Mouse (Mus musculus) large intestine, adult 2 months (tissue): ENCODE measurements around the gene Anks1b. TPM values are rescaled to one million over a fixed set of nuclear protein-coding genes. Genes with fewer than 3 reads are reported as not detected.

ENCODE experiments used
- DNase-seq: peaks from one replicate; pipeline ENCODE4 v3.0.0-alpha.2; 2012; ENCODE audit warnings: low read depth, low spot score
- WGBS: fragments of 180-500 bp; shearing (Covaris S2); methylation state at CpG from one replicate; pipeline ENCODE4 v1.1.7; 2018; 5-methylcytosine and 5-hydroxymethylcytosine counted together
- polyA plus RNA-seq: library from polyadenylated mRNA; depleted of rRNA; stranded (reverse); fragments of >200 nt; gene quantifications from 2 replicates; pipeline ENCODE4 v1.2.3, GENCODE M21; 2012; rRNA removed

Gene Anks1b
- polyA plus RNA-seq, result 0.17 and 0.33 TPM in 2 replicates

DNA sequence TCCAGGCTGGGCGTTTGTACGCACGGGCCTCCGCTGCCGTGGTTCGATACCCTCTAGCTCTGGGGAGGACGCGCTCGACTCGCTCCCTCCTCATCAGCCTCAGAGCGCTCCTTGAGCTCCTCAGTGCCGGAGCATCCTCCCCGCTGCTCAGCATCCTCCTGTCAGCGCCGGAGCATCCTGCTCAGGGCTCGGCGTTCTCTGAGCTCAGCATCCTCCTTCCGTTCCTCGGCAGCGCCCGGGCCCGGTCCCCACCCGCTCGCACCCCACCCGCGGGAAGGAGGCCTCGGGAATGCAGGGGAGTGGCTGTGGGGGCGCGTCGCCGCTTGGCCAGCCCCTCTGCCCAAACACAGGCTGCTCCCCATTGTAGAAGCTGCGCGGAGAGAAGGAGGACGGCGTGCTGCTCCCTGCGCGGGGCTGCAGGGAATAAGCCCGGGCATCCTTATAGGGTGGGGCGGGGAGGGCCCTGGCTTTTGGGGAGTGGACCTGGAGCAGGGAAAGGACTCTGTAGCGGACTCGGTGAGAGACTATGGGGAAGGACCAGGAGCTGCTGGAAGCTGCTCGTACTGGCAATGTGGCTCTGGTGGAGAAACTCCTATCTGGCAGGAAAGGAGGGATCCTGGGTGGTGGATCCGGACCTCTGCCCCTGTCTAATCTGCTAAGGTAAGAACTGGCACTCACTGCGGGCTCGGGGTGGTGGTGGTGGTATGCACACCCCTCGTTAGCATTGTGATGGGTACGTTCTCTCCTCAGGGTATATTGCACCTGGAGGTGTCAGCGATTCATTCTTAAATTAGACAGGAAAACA, at the start of gene Anks1b:
Gene Anks1b (plus strand): TSS at position 364 of the 805 bp plus-strand sequence.
- DNase-seq, result no peak
- WGBS, result 2% methylated on average over 48 of the region's 48 CpGs

DNA sequence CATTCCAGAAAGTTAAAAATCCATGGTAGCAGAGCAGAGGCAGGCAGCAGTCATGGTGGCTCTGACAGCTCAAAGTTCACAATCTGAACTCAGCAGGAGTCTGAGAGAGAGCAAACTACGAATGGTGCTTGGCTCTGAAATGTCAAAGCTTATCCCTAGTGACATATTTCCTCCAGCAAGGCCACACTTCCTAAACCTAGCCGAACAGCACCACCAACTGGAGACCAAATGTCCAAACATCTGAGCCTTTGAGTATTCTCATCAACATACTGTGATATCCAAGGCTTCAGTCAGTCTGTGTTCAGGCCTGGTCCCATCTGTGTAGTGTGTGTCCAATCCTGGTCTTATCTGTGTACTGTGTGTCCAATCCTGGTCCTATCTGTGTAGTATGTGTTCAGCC, 49.4 kb upstream of the Anks1b start:
- DNase-seq, result peak; percentile 2
- WGBS, result 31% methylated on average over 2 of the region's 2 CpGs

DNA sequence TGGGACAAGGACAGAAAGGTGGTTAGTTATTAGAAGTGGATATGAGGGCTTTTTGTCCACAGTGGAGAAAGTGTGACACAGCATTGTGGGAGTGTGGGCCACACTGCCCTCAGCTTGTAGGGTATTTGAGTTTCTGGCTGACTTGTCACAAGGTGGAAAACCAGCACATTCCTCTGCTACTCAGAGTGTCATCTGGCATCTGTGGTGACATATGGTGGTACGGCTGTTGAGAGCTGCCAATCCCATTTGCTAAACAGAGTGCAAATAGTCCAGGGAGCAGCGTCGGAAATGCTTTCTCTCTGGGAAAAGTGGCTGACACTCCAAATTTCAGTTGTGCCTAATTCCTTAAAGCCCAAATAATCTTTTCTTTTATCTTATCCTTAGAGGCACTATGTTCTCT, 46.4 kb upstream of the Anks1b start:
- DNase-seq, result no peak
- 42% methylated on average over 3 of the region's 3 CpGs for WGBS

DNA sequence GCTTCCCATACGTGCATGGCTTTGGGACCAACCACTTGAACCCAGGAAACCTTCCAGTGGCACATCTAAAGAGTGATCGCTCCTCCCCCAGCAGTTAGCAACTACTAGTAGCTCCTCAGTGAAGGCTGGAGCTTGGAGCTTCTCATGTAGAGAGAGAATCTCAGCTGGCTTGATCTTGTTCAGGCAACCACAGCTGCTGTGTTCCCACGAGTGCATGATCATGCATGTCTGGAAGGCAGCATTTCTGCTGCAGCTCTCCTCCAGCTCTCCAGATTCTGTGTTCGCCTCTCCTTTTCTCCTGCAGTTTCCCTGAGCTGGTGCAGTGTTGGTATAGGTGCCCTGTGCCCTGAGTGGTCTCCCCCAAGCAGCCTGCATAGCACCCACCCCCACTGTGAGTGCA, 41.0 kb upstream of the Anks1b start:
- WGBS, result 62% methylated on average over 4 of the region's 4 CpGs
- no peak for DNase-seq

DNA sequence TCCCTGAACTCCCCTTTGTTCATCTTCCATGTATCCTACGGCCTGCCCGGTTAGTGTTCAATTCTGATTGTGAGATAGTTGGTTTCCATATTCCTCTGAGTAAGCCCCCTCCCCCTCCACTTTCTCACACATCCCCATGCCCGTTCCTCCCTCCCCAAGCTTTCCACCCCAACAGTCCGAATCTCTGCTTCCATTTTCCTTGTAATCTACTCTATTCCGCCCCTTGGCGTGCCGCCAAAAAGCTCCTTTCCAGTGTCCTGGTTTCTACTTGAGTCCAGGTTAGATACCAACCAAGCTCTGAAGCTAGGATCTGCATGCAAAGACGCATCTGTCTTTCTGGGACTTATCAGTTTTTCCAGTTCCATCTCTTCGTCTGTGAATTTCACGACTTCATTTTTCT, 40.1 kb upstream of the Anks1b start:
- DNase-seq, result no peak
- WGBS, result 80% methylated on average over 10 of the region's 10 CpGs

DNA sequence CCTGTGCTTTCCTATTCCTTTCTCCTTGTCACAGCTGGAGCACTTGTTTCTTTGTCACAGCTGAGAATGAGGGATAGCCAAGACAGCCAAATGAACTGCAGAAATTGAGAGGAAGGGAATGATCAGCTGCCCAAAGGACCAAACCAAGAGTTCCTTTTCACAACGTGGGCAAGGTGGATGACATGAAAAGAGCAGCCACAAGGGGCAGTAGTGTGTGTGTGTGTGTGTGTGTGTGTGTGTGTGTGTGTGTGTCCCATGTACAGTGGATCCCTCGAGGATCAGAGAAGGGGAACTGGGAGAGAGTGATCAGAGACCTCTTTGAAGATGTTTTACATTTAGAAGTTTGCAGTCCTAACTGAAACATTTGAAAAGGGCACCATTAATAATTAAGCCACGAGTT, 35.8 kb upstream of the Anks1b start:
- no peak for DNase-seq

DNA sequence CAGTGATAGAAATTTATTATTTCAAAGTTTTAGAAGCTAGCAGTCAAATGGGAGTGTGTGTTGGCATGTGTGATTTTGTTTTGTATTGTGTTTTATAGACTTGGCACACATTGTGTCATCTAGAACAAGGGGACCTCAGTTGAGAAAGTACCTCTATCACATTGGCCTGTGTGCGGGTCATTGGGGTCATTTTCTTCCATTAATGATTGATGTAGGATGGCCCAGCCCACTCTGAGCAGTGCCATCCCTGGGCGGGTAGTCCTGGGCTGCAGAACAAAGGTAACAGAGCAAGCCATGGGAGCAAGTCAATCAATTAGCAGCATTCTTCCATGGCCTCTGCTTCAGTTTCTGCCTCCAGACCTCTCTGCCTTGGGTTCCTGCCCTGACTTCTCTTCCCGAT, 34.5 kb upstream of the Anks1b start:
- no peak for DNase-seq
- WGBS, result 57% methylated on average over 3 of the region's 3 CpGs

More for the DNA sequence above, 35.8 kb upstream of the Anks1b start:
- 35% methylated on average over 3 of the region's 3 CpGs for WGBS

DNA sequence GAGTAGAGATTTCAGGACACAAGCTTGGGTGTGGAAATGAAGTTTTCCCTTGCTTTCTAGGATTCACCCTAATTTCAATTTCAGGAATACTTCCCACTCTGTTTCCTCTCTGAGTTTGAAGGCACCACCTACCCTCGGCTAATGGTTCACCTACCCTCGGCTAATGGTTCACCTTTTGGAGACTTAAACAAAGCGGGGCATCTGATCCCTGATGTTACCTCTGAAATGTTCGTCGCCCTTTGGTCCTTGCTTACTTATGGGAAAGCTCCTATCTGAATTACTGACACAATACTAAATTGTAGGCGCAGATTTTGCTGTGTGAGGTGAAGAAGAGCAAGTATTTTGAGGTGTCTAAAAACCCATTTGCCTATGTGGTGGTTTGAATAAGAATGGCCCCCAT, 22.4 kb upstream of the Anks1b start:
- 87% methylated on average over 6 of the region's 6 CpGs for WGBS
- no peak for DNase-seq

DNA sequence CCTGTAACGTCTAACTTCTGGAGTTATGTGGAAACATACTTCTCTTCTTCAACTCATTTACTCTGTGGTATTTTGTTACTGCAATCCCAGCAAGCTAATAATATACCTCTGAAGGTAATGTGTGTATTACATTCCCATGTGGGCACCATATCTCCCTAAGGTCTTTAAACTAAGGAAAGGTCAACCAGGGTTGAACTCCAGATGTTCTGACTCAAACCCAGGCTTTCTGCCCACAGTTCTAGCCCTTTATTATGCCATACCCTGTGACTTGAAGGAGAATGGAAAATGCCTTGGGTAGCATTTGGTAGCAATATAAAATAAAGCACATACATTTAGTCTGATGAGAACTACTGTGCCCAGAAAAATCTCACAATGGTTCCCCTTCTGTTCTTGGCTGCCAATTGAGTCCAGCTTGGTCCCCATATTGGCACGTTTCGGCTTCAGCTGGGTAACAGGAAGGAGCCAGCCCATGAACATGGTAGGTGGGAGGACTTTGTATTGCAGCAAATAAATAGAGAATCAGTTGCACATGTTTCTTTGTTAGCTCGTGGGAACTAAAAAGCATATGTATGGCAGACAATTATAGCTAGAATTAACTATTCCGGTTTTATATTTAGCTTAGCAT, 17.9 kb upstream of the Anks1b start:
- WGBS, result 81% methylated on average over 5 of the region's 5 CpGs
- DNase-seq, result no peak

DNA sequence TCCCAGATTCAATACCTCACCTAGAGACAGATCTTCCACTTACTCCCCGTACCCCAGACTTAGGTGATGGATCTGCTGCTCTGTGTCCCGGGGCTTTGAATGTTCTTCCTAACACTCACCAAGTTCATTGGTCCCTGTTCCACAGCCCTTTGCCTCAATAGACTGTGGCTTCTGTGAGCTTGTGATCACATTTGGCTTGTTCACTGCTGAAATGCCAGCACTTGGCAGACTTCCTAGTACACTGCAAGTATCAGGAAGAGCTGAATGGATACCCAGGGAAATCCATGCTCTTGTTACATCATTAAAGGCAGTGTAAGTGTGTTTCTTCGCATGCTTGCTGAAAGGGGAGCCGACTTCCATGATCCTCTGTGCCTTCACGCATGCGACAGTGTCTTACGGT, 17.0 kb upstream of the Anks1b start:
- DNase-seq, result no peak
- WGBS, result 92% methylated on average over 7 of the region's 7 CpGs

DNA sequence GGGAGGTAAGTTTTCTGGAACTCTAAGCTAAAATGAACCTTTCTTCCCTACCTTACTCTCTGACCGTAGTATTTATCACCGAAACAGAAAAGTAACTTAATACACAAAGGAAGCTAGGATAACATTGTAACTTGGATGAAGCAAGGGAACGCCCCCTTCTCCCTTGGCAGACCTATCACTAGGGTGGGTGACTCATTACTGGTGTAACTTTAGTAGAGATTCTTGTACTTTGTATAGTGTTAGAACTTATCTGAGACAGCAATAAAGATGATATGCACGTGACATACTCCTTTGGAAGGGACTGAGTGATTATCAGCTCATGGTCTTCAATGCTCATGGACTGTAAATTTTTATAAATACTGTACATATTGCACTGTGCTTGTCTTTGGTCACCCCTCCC, 5.1 kb upstream of the Anks1b start:
- 75% methylated on average over 4 of the region's 4 CpGs for WGBS
- no peak for DNase-seq

DNA sequence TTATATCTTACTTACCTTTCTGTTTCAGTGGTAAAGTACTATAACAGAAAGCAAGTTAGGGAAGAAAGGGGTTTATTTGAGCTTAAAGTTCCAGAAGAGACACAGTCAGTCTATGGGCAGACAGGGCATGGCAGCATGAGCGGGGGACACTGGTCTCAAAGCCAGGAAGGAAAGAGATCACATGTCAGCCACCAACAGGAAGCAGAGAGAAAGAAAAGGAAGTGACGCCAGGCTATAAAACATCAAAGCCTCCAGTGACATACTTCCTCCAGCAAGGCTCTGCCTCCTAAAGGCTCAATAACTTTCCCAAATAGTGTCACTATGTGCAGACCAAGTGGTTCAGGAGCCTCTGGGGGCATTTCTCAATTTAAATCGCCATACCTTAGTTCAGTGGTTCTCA, 4.5 kb upstream of the Anks1b start:
- WGBS, result 68% methylated on average over 3 of the region's 3 CpGs
- DNase-seq, result no peak

DNA sequence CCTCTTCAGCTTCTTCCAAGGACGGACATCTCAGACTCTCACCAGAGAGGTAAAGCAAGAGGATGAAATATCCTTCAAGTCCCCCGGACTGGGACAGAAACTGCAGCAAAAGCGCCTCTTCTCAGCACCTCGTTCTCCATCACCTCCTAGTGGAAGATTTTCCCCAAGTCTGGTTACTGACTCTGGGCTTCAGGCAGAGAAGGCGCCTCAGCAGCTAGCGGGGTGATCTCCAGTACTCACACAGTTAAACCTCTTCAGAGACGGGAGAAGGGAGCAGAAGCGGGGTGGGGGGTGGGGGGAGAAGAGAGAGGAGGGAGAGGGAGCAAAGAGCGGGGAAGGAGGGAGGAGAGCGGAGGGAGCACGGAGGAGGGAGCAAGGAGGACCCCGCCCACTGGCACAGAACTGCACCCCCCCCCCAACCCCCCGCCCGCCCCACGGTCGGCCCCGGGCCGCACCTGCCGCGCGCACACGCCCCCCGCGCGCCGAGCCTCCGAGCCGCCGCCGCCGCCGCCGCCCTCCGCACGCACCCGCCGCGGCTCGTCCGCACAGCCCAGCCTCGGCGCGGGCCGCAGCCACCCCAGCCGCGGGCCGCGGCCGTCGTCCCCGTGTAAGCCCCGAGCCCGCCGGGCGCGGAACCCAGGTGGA, 686 bp upstream of the Anks1b start:
- DNase-seq, result no peak
- WGBS, result under 1% methylated on average over 56 of the region's 56 CpGs

DNA sequence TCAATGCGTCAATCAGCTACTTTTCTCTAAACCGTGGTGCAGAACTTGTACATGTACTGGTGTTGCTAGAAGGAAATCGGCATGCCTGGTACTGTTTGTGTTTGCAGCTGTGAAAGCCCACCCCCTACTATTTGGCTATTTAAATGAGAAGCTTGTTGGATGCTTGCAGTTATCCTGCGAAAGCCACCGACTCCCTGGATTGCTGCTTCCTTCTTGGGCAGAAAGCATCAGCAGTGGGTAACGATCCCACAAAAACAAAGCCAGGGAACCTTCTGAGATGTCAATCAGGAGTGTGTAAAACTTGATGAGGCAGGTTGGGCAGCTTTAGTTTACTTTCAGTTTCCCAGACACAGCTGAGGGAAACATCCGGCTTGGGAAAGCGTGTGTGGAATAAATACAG, 727 bp downstream of the Anks1b start:
- no peak for DNase-seq
- 11% methylated on average over 8 of the region's 8 CpGs for WGBS

DNA sequence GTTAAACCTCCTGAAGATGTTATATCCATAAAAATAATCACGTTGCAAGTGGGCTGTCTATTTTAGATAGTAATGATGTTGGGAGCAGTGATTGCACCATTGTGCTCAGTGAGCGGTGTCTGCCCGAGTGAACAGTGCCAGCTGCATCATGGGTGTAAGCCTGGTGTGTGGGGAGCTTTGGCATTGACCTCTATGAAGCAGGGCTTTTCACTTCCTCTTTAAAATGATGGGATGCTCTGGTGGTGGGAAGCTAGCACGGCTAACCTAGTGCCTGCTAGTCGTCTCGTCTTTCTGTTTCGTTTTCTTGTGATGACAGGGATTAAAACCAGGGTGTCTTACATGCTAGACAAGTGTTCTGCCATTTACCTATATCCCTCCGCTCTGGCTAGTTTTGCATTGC, 10.3 kb downstream of the Anks1b start:
- DNase-seq, result no peak
- whole genome bisulfite sequencing, result 79% methylated on average over 8 of the region's 8 CpGs

DNA sequence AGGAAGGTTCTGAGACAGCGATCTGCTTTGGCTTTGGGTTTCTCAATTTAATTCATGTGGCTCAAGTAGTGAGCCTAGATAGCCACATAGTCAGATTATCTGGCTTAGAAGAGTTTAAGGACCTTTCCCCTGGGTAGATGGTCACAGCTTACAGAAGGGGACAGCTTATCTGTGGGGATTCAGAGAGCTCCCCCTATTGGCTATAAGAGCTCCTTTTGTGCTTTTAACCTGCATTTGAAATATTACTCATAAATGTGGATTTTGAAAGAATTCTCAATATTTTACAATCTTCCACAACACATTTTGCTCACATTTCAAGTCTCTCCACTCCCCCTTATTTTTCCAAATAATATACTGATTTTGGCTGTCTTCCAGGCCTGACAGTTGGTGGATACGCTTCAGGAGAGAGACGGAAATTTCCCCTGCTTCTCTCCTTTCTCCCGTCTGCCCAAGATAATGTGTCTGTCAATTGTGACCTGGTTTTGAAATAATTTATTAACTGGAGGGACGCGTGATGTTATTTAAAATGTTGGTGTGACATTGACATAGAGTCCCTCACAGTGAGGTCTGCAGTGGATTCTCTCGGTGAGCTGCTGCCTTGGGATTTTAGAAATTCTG, 29.5 kb downstream of the Anks1b start:
- no peak for DNase-seq
- 74% methylated on average over 7 of the region's 7 CpGs for WGBS

DNA sequence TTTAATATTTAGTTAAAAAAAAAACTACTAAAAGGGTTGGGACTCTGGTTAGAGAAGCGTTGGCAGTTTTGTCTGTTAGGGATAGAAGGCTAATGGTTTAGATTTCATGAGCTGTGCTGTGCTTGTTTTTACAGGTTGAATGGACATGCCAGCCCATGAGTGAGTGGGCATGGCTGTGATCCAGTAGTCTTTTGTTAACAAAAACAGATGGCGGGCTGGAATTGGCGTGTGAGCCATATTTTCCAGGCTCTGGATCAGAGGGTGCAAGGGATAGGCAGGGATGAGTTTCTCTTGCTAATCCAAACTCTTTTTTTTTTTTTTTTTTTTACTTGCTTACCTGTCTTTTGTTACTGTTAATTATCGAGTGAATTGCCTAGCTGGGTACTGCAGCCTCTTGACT, 38.6 kb downstream of the Anks1b start:
- no peak for DNase-seq
- 85% methylated on average over 4 of the region's 4 CpGs for WGBS

DNA sequence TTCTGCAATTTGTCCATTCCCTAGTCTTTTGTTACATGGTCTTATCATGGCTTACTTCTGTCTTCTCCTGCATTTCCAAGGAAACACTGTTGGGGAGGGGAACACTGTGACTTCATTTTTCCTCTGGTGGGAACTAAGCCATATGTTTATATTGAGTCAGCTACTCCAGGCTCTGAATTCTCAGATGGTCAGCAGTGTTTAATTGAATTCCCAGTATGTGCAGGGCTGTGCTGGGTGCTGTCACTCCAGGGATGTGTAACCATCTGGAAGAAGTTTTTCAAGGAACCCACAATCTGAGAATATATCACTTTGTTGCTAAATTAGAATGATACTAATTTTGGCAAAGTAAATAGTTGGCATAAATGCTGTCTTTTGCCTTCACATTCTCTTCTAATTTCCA, 39.9 kb downstream of the Anks1b start:
- no peak for DNase-seq

DNA sequence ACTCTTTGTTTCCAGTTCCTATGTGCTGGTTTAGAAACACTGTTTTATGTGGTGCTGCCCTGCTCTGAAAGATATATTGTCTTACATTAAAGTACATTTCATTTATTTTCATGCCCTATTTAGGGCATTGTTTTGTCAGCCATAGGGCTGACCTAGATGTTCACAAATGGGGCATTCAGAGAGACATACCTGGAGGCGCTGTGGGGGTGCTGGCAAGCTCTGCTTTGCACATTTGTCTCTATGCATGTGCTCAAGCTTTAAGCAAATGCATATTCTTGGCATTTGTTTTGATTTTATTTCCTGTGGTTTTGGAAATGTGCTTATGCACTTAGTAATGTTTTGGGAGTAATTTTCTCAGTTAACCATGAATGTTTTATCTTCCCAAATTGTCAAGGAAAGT, 43.8 kb downstream of the Anks1b start:
- 67% methylated on average over 1 of the region's 1 CpGs for WGBS
- DNase-seq, result no peak

DNA sequence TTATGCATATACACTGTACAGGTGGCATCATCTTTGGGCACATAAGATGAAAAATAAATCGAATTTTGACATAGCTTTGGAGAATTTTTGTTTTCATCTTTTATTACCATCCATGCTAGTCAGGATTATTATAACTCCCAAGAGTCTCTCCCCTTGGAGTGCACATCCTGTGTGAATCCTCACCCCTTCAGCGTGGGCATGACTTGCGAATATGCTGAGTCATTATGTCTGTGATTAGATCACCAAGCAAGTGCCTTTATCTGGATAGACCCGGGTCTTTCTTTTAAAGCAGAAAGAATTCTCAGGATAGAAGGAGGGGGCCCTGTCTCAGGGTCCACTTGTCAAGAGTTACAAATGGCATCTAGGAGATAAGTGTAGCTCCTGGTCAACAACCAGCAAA, 48.7 kb downstream of the Anks1b start:
- WGBS, result 71% methylated on average over 4 of the region's 4 CpGs
- DNase-seq, result no peak

DNA sequence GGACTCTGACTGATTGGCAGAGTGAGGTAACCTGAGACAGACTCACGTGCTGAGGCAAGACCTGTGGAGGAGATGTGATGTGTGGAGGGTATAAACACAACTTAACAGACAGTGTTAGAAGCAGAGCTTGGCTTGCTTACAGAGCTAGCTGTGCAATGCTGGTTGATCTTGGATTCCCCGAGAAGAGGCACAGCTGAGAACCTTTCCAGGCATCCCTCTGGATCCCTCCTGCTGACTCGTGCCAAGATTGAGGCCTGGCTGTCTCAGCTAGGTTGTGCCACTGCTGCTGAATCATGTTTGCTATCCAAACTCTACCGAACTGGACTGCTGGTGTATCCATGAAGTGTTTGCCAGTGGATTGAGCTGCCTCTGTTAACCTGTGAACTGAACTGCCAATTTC, 68.9 kb downstream of the Anks1b start:
- no peak for DNase-seq
- whole genome bisulfite sequencing, result 59% methylated on average over 4 of the region's 4 CpGs
